In the genomic region with DNA sequence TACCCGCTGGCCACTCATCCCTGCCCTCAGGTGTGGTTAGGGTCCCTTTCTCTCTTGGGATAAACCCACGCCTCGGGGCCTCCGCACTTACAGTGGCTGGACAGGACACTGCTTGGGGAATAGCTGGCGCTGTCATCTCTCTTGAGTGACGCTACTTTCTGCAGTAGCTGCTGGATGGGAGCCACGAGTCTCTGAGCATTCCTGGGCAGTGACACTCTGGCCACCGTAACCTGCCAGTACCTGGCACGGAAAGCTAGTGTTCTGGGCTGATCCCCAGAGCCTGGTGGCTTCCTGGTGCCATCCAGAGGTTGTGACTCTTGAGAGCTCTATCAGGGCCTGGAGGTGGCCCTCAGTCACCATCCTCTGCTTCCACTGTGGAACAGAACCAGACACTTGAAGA, we compare ENCODE assay signal across 16 mouse cellular contexts. TPM values are rescaled to one million over a fixed set of nuclear protein-coding genes. Genes with fewer than 3 reads are reported as not detected.
DNase-seq lines count a peak whose midpoint lies in the region; ATAC-seq and TF ChIP-seq lines count a peak whose summit lies in the region.
"Had no signal": no experiment of that assay in that cellular context is flagged by ENCODE, and none has a peak within 500 bp of the region (broad histone marks: within the 10 kb centered on the region; RNA-seq: fewer than 3 reads in every experiment).

No protein-coding gene starts in this region.

- peak overlapping the region; percentile 97 for H3K27ac ChIP-seq in layer of hippocampus, adult 2 months
- H3K27ac ChIP-seq in stomach, postnatal 0 days (replicated peaks): no peak overlapping the region
- no peak overlapping the region for H3K27ac ChIP-seq in hindbrain, embryonic 16.5 days (ENCODE audit: low read depth, low read length)
- H3K27ac ChIP-seq: limb, embryonic 10.5 days; liver, embryonic 13.5 days had no signal

- H3K9ac ChIP-seq in stomach, postnatal 0 days (ENCODE audit: low read length): no peak overlapping the region
- no peak overlapping the region for H3K9ac ChIP-seq in hindbrain, embryonic 16.5 days (ENCODE audit: low read depth, low read length)
- H3K9ac ChIP-seq: liver, embryonic 13.5 days had no signal

- H3K4me1 ChIP-seq in stomach, postnatal 0 days (replicated peaks; ENCODE audit: control insufficient read depth, insufficient read depth): no peaks in the 10 kb centered on the region
- no peaks in the 10 kb centered on the region; the same call in 1 of the 2 replicates for H3K4me1 ChIP-seq in hindbrain, embryonic 16.5 days (ENCODE audit: control insufficient read depth, insufficient read depth, low read depth, low read length)
- H3K4me1 ChIP-seq: liver, embryonic 13.5 days had no signal

- no peak for TF ChIP-seq EP300 in stomach, postnatal 0 days (optimal IDR thresholded peaks at IDR 0.05)

- intact Hi-C loops in gastrocnemius, postnatal 36 days (cut with DNase I): no loop called here

- DNase-seq in gastrocnemius, adult 18-20 months (ENCODE audit: low spot score): peak; percentile 83
- no peak for DNase-seq in gastrocnemius, postnatal 4 days (ENCODE audit: low spot score in 2 of 2)
- DNase-seq in layer of hippocampus, adult 2 months (ENCODE audit: low spot score in 2 of 2): no peak
- DNase-seq in layer of hippocampus, postnatal 14 days (ENCODE audit: low spot score in 2 of 2): no peak
- DNase-seq in gastrocnemius, postnatal 36 days: peak; percentile 51 to 66
- DNase-seq in heart, postnatal 4 days: peak; percentile 60
- no peak for DNase-seq in stomach, postnatal 0 days (ENCODE audit: low spot score)
- DNase-seq: adrenal gland, postnatal 36 days; embryo, embryonic 11 days; liver, embryonic 13.5 days; lung, postnatal 10 days; right cerebral cortex, postnatal 25 days had no signal

- no peak overlapping the region for H3K4me2 ChIP-seq in stomach, postnatal 0 days (replicated peaks; ENCODE audit: low read depth)
- no peak overlapping the region for H3K4me2 ChIP-seq in hindbrain, embryonic 16.5 days (ENCODE audit: low read length)
- H3K4me2 ChIP-seq: liver, embryonic 13.5 days had no signal

- no peaks in the 10 kb centered on the region for H3K27me3 ChIP-seq in stomach, postnatal 0 days (ENCODE audit: control insufficient read depth, insufficient read depth, low read length)
- H3K27me3 ChIP-seq in hindbrain, embryonic 16.5 days (replicated peaks; ENCODE audit: control insufficient read depth, insufficient read depth, low read length): no peaks in the 10 kb centered on the region
- H3K27me3 ChIP-seq: liver, embryonic 13.5 days had no signal

- no peak for ATAC-seq in stomach, postnatal 0 days (ENCODE audit: low FRiP score, low TSS enrichment)
- no peak for ATAC-seq in hindbrain, embryonic 16.5 days
- ATAC-seq: forebrain, embryonic 16.5 days had no signal

- H3K36me3 ChIP-seq in stomach, postnatal 0 days (ENCODE audit: control insufficient read depth, insufficient read depth, low read length): no peaks in the 10 kb centered on the region
- no peaks in the 10 kb centered on the region for H3K36me3 ChIP-seq in hindbrain, embryonic 16.5 days (ENCODE audit: control insufficient read depth, insufficient read depth, low read length)
- H3K36me3 ChIP-seq: limb, embryonic 10.5 days; liver, embryonic 13.5 days had no signal

- no peaks in the 10 kb centered on the region for H3K9me3 ChIP-seq in stomach, postnatal 0 days (ENCODE audit: control insufficient read depth, low read length)
- no peaks in the 10 kb centered on the region for H3K9me3 ChIP-seq in hindbrain, embryonic 16.5 days (ENCODE audit: control insufficient read depth, low read length)
- H3K9me3 ChIP-seq: limb, embryonic 10.5 days; liver, embryonic 13.5 days had no signal

- no peak overlapping the region for H3K4me3 ChIP-seq in layer of hippocampus, adult 2 months
- no peak overlapping the region for H3K4me3 ChIP-seq in stomach, postnatal 0 days (ENCODE audit: low read depth, low read length)
- no peak overlapping the region for H3K4me3 ChIP-seq in hindbrain, embryonic 16.5 days (ENCODE audit: low read length)
- H3K4me3 ChIP-seq: limb, embryonic 10.5 days; liver, embryonic 13.5 days had no signal

- WGBS in stomach, postnatal 0 days: 83% methylated on average over 9 of the region's 9 CpGs
- WGBS in hindbrain, embryonic 16.5 days: 86% methylated on average over 9 of the region's 9 CpGs

- no peak for TF ChIP-seq CTCF in layer of hippocampus, adult 2 months (conservative IDR thresholded peaks at IDR 0.05)
- no peak for TF ChIP-seq CTCF in stomach, postnatal 0 days (IDR thresholded peaks at IDR 0.05; ENCODE audit: low read depth)

RNA-seq across cellular contexts. Expression of a gene that starts 13.4 kb away (rescaled TPM):
- total RNA-seq in gastrocnemius, adult 18-20 months (2021): 1 to 10 TPM in 1 of 2 experiments, under 1 TPM in 1; 0.85 to 1.1 TPM
- total RNA-seq in gastrocnemius, postnatal 4 days (2021): 1 to 10 TPM; 2.0 to 2.5 TPM
- 10 to 100 TPM; 28.3 to 29.7 TPM for total RNA-seq in layer of hippocampus, adult 2 months (2021)
- total RNA-seq in layer of hippocampus, postnatal 14 days (2021): 10 to 100 TPM; 24.0 to 25.1 TPM
- total RNA-seq in gastrocnemius, postnatal 36 days (2021): under 1 TPM; 0.66 to 0.96 TPM
- 1 to 10 TPM; 1.5 to 2.6 TPM for total RNA-seq in heart, postnatal 4 days (2021)
- polyA plus RNA-seq in stomach, postnatal 0 days (2015; fragmentation: Nextera tagmentation; extraction: Ambion mirVana): 0.48 and 0.58 TPM in 2 replicates
- polyA plus RNA-seq in hindbrain, embryonic 16.5 days (2015; fragmentation: Nextera tagmentation; extraction: Ambion mirVana): 5.5 and 6.2 TPM in 2 replicates
- total RNA-seq: MEL had no signal

RNA-seq across cellular contexts. Expression of a gene that starts 14.5 kb away (rescaled TPM):
- total RNA-seq in gastrocnemius, adult 18-20 months (2021): 1 to 10 TPM in 1 of 2 experiments, under 1 TPM in 1; 0.95 to 1.2 TPM
- 1 to 10 TPM; 5.6 to 6.1 TPM for total RNA-seq in gastrocnemius, postnatal 4 days (2021)
- total RNA-seq in layer of hippocampus, adult 2 months (2021): 100 to 1,000 TPM; 740 to 785 TPM
- total RNA-seq in layer of hippocampus, postnatal 14 days (2021): 100 to 1,000 TPM; 423 to 447 TPM
- total RNA-seq in gastrocnemius, postnatal 36 days (2021): 1 to 10 TPM; 1.3 to 1.5 TPM
- 1 to 10 TPM; 2.3 to 2.4 TPM for total RNA-seq in heart, postnatal 4 days (2021)
- 1.2 and 1.3 TPM in 2 replicates for polyA plus RNA-seq in stomach, postnatal 0 days (2015; fragmentation: Nextera tagmentation; extraction: Ambion mirVana)
- polyA plus RNA-seq in hindbrain, embryonic 16.5 days (2015; fragmentation: Nextera tagmentation; extraction: Ambion mirVana): 33.2 and 33.5 TPM in 2 replicates

Comparison
In these comparisons a context has a peak if more than half of its experiments do, and no peak if none do; other contexts are left out.
1. DNase-seq: peak in gastrocnemius, adult 18-20 months (single experiment), gastrocnemius, postnatal 36 days (2 of 2) and heart, postnatal 4 days (single experiment); none in gastrocnemius, postnatal 4 days (0 of 2), layer of hippocampus, adult 2 months (0 of 2), layer of hippocampus, postnatal 14 days (0 of 2) and stomach, postnatal 0 days (single experiment).
2. RNA of a gene that starts 13.4 kb away (total RNA-seq): 28.3 to 29.7 TPM in layer of hippocampus, adult 2 months and 24.0 to 25.1 TPM in layer of hippocampus, postnatal 14 days; 1.5 to 2.6 TPM in heart, postnatal 4 days, 2.0 to 2.5 TPM in gastrocnemius, postnatal 4 days, 0.85 to 1.1 TPM in gastrocnemius, adult 18-20 months and 0.66 to 0.96 TPM in gastrocnemius, postnatal 36 days; every median in the first group is over 4 times any median in the second.
3. RNA of a gene that starts 14.5 kb away (total RNA-seq): 740 to 785 TPM in layer of hippocampus, adult 2 months and 423 to 447 TPM in layer of hippocampus, postnatal 14 days; 5.6 to 6.1 TPM in gastrocnemius, postnatal 4 days, 2.3 to 2.4 TPM in heart, postnatal 4 days, 1.3 to 1.5 TPM in gastrocnemius, postnatal 36 days and 0.95 to 1.2 TPM in gastrocnemius, adult 18-20 months; every median in the first group is over 10 times any median in the second.